In the genomic region with DNA sequence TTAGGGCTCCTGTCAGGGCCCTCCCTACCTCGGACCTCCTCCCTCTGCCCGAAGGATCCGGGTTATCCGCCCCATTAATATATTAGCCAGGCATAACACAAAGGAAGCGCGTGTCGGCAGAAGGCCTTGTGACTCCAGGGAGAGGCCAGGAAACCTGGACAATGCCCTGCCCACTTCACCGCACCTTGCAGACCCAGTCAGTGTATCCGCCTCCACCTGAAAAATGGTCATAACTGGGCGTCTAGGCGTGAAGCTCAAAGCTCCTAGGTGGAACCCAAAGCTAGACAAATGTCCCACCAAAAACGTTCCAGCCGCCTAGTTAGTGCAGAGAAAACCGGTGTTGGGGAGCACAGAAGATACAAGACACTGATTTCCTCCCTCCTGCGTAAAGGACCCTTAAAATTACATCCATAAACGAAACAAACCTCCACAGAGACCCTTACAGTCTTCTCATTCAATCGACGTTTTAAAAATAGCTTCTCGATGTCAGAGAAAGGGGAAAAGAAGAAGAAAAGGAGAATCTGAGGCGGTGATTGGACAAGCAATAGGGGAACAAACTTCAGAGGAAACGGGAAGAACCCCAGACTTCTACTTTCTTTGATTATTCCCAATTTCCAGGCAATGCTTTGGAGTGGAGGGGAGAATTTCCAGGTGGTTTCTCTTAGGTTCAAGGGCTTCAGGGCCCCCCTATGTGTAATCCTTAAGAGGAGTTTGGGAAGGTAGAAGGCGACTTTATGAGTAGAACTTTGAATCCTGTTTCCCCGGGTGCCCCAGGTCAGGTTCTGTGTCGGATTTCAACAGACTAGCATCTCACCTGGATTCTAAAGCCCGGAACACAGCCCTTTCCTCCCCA, we compare ENCODE assay signal across 13 mouse cellular contexts. TPM values are rescaled to one million over a fixed set of nuclear protein-coding genes. Genes with fewer than 3 reads are reported as not detected.
A peak's percentile ranks its signal among the peaks of the same experiment; 100 is the strongest.
DNase-seq lines count a peak whose midpoint lies in the region; ATAC-seq and TF ChIP-seq lines count a peak whose summit lies in the region.
"Had no signal": no experiment of that assay in that cellular context is flagged by ENCODE, and none has a peak within 500 bp of the region (broad histone marks: within the 10 kb centered on the region; RNA-seq: fewer than 3 reads in every experiment).

No protein-coding gene starts in this region.

- no peak for ATAC-seq in lung, embryonic 14.5 days (ENCODE audit: insufficient read depth)
- ATAC-seq in stomach, embryonic 14.5 days (ENCODE audit: insufficient number of reproducible peaks, insufficient read depth, low FRiP score, low read depth), result no peak; the same call in 1 of the 2 replicates
- ATAC-seq in granulocyte monocyte progenitor cell, adult 5-6 weeks (replicated peaks; ENCODE audit: poor library complexity, severe bottlenecking), result no peak

- peak; percentile 39 for DNase-seq in embryo, embryonic 10 days (ENCODE audit: low spot score)
- DNase-seq in embryo, embryonic 9.5 days (ENCODE audit: extremely low spot score), result no peak
- peak; percentile 41 for DNase-seq in retina, embryonic 14.5 days (ENCODE audit: low spot score)
- no peak for DNase-seq in retina, postnatal 1 day
- peak; percentile 38 for DNase-seq in lung, embryonic 14.5 days
- DNase-seq in left cerebral cortex, adult 18-20 months (ENCODE audit: low spot score in 2 of 2), result no peak
- DNase-seq: adrenal gland, postnatal 10 days; heart, adult 18-20 months had no signal

- no peaks in the 10 kb centered on the region for H3K36me3 ChIP-seq in lung, embryonic 14.5 days (ENCODE audit: insufficient read depth)
- no peaks in the 10 kb centered on the region for H3K36me3 ChIP-seq in stomach, embryonic 14.5 days (ENCODE audit: control insufficient read depth, insufficient read depth, low read length)
- H3K36me3 ChIP-seq: hindbrain, embryonic 10.5 days had no signal

- peak overlapping the region; percentile 19 for H3K4me3 ChIP-seq in lung, embryonic 14.5 days (ENCODE audit: low read depth, low read length)
- H3K4me3 ChIP-seq in stomach, embryonic 14.5 days (ENCODE audit: low read depth, low read length), result no peak overlapping the region
- H3K4me3 ChIP-seq: erythroblast, embryonic 14.5 days had no signal

- peak overlapping the region; percentile 47 for H3K4me2 ChIP-seq in lung, embryonic 14.5 days
- H3K4me2 ChIP-seq in stomach, embryonic 14.5 days (replicated peaks; ENCODE audit: low read depth, low read length), result peak overlapping the region; percentile 26; the same call in 1 of the 2 replicates

- peak overlapping the region; percentile 38 for H3K9ac ChIP-seq in lung, embryonic 14.5 days
- 0 out of 2 replicates have a peak overlapping the region, but pooled peaks have one; percentile 26 for H3K9ac ChIP-seq in stomach, embryonic 14.5 days (replicated peaks; ENCODE audit: low read depth, low read length)

- no peaks in the 10 kb centered on the region for H3K9me3 ChIP-seq in lung, embryonic 14.5 days (ENCODE audit: low read depth, low read length)
- H3K9me3 ChIP-seq in stomach, embryonic 14.5 days (ENCODE audit: control insufficient read depth, low read depth, low read length), result no peaks in the 10 kb centered on the region
- H3K9me3 ChIP-seq: hindbrain, embryonic 10.5 days had no signal

- peaks cover 66% of the 10 kb centered on the region for H3K27me3 ChIP-seq in lung, embryonic 14.5 days (ENCODE audit: insufficient read depth, low read length)
- peaks cover 30% of the 10 kb centered on the region for H3K27me3 ChIP-seq in stomach, embryonic 14.5 days (ENCODE audit: control insufficient read depth, insufficient read depth, low read length)

- H3K27ac ChIP-seq in lung, embryonic 14.5 days (ENCODE audit: low read depth), result peak overlapping the region; percentile 91
- H3K27ac ChIP-seq in stomach, embryonic 14.5 days (ENCODE audit: low read length), result peak overlapping the region; percentile 91

- H3K4me1 ChIP-seq in lung, embryonic 14.5 days (ENCODE audit: insufficient read depth), result no peaks in the 10 kb centered on the region; the same call in 1 of the 2 replicates
- H3K4me1 ChIP-seq in stomach, embryonic 14.5 days (ENCODE audit: control insufficient read depth, insufficient read depth, low read length), result no peaks in the 10 kb centered on the region; the same call in 1 of the 2 replicates

- TF ChIP-seq CTCF in lung, embryonic 14.5 days (IDR thresholded peaks at IDR 0.05; ENCODE audit: low read depth), result no peak

- WGBS in lung, embryonic 14.5 days, result 3% methylated on average over 25 of the region's 25 CpGs
- 2% methylated on average over 25 of the region's 25 CpGs for WGBS in stomach, embryonic 14.5 days

RNA-seq across cellular contexts. Expression of a gene that starts 10.4 kb away (rescaled TPM):
- 21.1 and 22.5 TPM in 2 replicates for polyA plus RNA-seq in lung, embryonic 14.5 days (2014; fragmentation: Nextera tagmentation; extraction: Ambion mirVana)
- polyA plus RNA-seq in stomach, embryonic 14.5 days (2014; fragmentation: Nextera tagmentation; extraction: Ambion mirVana), result 19.6 and 20.0 TPM in 2 replicates
- not detected for total RNA-seq in left cerebral cortex, adult 18-20 months (2021)
- total RNA-seq in granulocyte monocyte progenitor cell, adult 5-6 weeks (2014; fragmentation: Nextera tagmentation), result not detected in 2 replicates
- total RNA-seq in granulocyte monocyte progenitor cell, adult 5-6 weeks (2017), result not detected in 2 replicates
- total RNA-seq: layer of hippocampus, postnatal 14 days had no signal
- polyA plus RNA-seq: erythroblast, embryonic 14.5 days had no signal

RNA-seq across cellular contexts. Expression of a gene that starts 27.6 kb away (rescaled TPM):
- polyA plus RNA-seq in lung, embryonic 14.5 days (2014; fragmentation: Nextera tagmentation; extraction: Ambion mirVana), result 6.9 and 7.3 TPM in 2 replicates
- polyA plus RNA-seq in stomach, embryonic 14.5 days (2014; fragmentation: Nextera tagmentation; extraction: Ambion mirVana), result 9.0 and 11.4 TPM in 2 replicates
- total RNA-seq in left cerebral cortex, adult 18-20 months (2021), result under 1 TPM in 1 of 2 experiments, not detected in 1; 0.07 TPM
- not detected in 2 replicates for total RNA-seq in granulocyte monocyte progenitor cell, adult 5-6 weeks (2014; fragmentation: Nextera tagmentation)
- total RNA-seq in granulocyte monocyte progenitor cell, adult 5-6 weeks (2017), result not detected in 2 replicates
- polyA plus RNA-seq: erythroblast, embryonic 14.5 days had no signal

Comparison
In these comparisons a context has a peak if more than half of its experiments do, and no peak if none do; other contexts are left out.
1. DNase-seq: peak in embryo, embryonic 10 days (single experiment), retina, embryonic 14.5 days (single experiment) and lung, embryonic 14.5 days (single experiment); none in embryo, embryonic 9.5 days (single experiment), retina, postnatal 1 day (single experiment) and left cerebral cortex, adult 18-20 months (0 of 2).